Comparison of ENCODE assay signal across 9 mouse cellular contexts in genomic region chr14:121780942-121781531, GRCm38 (mm10). TPM values are rescaled to one million over a fixed set of nuclear protein-coding genes. Genes with fewer than 3 reads are reported as not detected.
DNase-seq lines count a peak whose midpoint lies in the region; ATAC-seq and TF ChIP-seq lines count a peak whose summit lies in the region.
"Had no signal": no experiment of that assay in that cellular context is flagged by ENCODE, and none has a peak within 500 bp of the region (broad histone marks: within the 10 kb centered on the region; RNA-seq: fewer than 3 reads in every experiment).

No protein-coding gene starts in this region.

- TF ChIP-seq CTCF in liver, adult 2 months (IDR thresholded peaks at IDR 0.05; ENCODE audit: low read depth, low read length), result no peak
- TF ChIP-seq CTCF in stomach, postnatal 0 days (IDR thresholded peaks at IDR 0.05; ENCODE audit: low read depth), result no peak

- no peak overlapping the region for H3K9ac ChIP-seq in intestine, embryonic 14.5 days (ENCODE audit: low read length)
- H3K9ac ChIP-seq in liver, adult 2 months (ENCODE audit: low read depth, low read length), result no peak overlapping the region
- H3K9ac ChIP-seq in stomach, postnatal 0 days (ENCODE audit: low read length), result no peak overlapping the region
- H3K9ac ChIP-seq: liver, embryonic 15.5 days had no signal

- DNase-seq in urinary bladder, postnatal 14 days (ENCODE audit: low spot score), result peak; percentile 58
- no peak for DNase-seq in urinary bladder, postnatal 4 days (ENCODE audit: low spot score in 2 of 2)
- peak; percentile 68 for DNase-seq in intestine, embryonic 14.5 days (ENCODE audit: low spot score)
- DNase-seq in liver, adult 2 months (ENCODE audit: extremely low read depth, low read depth, low spot score), result no peak
- DNase-seq in stomach, postnatal 0 days (ENCODE audit: low spot score), result no peak
- DNase-seq in T-cell, adult 2 months (ENCODE audit: low spot score), result no peak
- DNase-seq in right cerebral cortex, adult 2 months (ENCODE audit: low spot score in 2 of 2), result no peak
- DNase-seq in frontal cortex, postnatal 10 days (ENCODE audit: low spot score in 2 of 2), result no peak

- 0 out of 2 replicates have a peak, but pooled peaks cover 2% of the 10 kb centered on the region for H3K79me2 ChIP-seq in liver, adult 2 months (ENCODE audit: control insufficient read depth, insufficient read depth, low read length)

- H3K27me3 ChIP-seq in intestine, embryonic 14.5 days (replicated peaks; ENCODE audit: control insufficient read depth, insufficient read depth, low read length), result no peaks in the 10 kb centered on the region
- H3K27me3 ChIP-seq in liver, adult 2 months (ENCODE audit: control insufficient read depth, insufficient read depth, low read length), result no peaks in the 10 kb centered on the region
- H3K27me3 ChIP-seq in stomach, postnatal 0 days (ENCODE audit: control insufficient read depth, insufficient read depth, low read length), result no peaks in the 10 kb centered on the region
- H3K27me3 ChIP-seq: liver, embryonic 15.5 days had no signal

- WGBS in intestine, embryonic 14.5 days, result 18% methylated on average over 12 of the region's 12 CpGs
- whole genome bisulfite sequencing in liver, adult 2 months, result 77% methylated on average over 12 of the region's 12 CpGs
- WGBS in stomach, postnatal 0 days, result 13% methylated on average over 12 of the region's 12 CpGs

- TF ChIP-seq EP300 in stomach, postnatal 0 days (optimal IDR thresholded peaks at IDR 0.05), result peak; percentile 76

- H3K4me1 ChIP-seq in intestine, embryonic 14.5 days (replicated peaks; ENCODE audit: control insufficient read depth, insufficient read depth, low read length), result peaks cover 51% of the 10 kb centered on the region
- H3K4me1 ChIP-seq in liver, adult 2 months (ENCODE audit: control insufficient read depth, insufficient read depth, low read length), result peaks cover 8% of the 10 kb centered on the region
- H3K4me1 ChIP-seq in stomach, postnatal 0 days (replicated peaks; ENCODE audit: control insufficient read depth, insufficient read depth), result peaks cover 9% of the 10 kb centered on the region

- no peaks in the 10 kb centered on the region for H3K9me3 ChIP-seq in intestine, embryonic 14.5 days (ENCODE audit: control insufficient read depth, low read length)
- no peaks in the 10 kb centered on the region for H3K9me3 ChIP-seq in stomach, postnatal 0 days (ENCODE audit: control insufficient read depth, low read length)
- H3K9me3 ChIP-seq: liver, embryonic 15.5 days had no signal

- no peak overlapping the region for H3K4me3 ChIP-seq in intestine, embryonic 14.5 days (ENCODE audit: low read depth, low read length)
- H3K4me3 ChIP-seq in liver, adult 2 months (ENCODE audit: insufficient read depth, low read depth, low read length), result no peak overlapping the region
- H3K4me3 ChIP-seq in stomach, postnatal 0 days (ENCODE audit: low read depth, low read length), result no peak overlapping the region
- H3K4me3 ChIP-seq: liver, embryonic 15.5 days had no signal

- ATAC-seq in intestine, embryonic 14.5 days (replicated peaks; ENCODE audit: low FRiP score, low TSS enrichment, low read depth), result peak; percentile 69
- peak; percentile 71; the same call in 1 of the 2 replicates for ATAC-seq in stomach, postnatal 0 days (ENCODE audit: low FRiP score, low TSS enrichment)

- TF ChIP-seq POLR2A in liver, adult 2 months (IDR thresholded peaks at IDR 0.05; ENCODE audit: extremely low read depth, insufficient read depth, low read length), result no peak

- H3K4me2 ChIP-seq in intestine, embryonic 14.5 days (ENCODE audit: low read length), result 0 out of 2 replicates have a peak overlapping the region, but pooled peaks have one; percentile 3
- H3K4me2 ChIP-seq in stomach, postnatal 0 days (replicated peaks; ENCODE audit: low read depth), result no peak overlapping the region
- H3K4me2 ChIP-seq: liver, embryonic 15.5 days had no signal

- peak overlapping the region; percentile 94 for H3K27ac ChIP-seq in intestine, embryonic 14.5 days (ENCODE audit: low read depth)
- peak overlapping the region; percentile 52; the same call in 1 of the 2 replicates for H3K27ac ChIP-seq in liver, adult 2 months (replicated peaks; ENCODE audit: insufficient read depth, low read depth, low read length)
- H3K27ac ChIP-seq in stomach, postnatal 0 days (replicated peaks), result peak overlapping the region; percentile 79
- H3K27ac ChIP-seq: liver, embryonic 15.5 days had no signal

- no peaks in the 10 kb centered on the region for H3K36me3 ChIP-seq in intestine, embryonic 14.5 days (ENCODE audit: control insufficient read depth, insufficient read depth, low read length)
- no peaks in the 10 kb centered on the region for H3K36me3 ChIP-seq in liver, adult 2 months (ENCODE audit: control insufficient read depth, insufficient read depth, low read length)
- no peaks in the 10 kb centered on the region; the same call in 1 of the 2 replicates for H3K36me3 ChIP-seq in stomach, postnatal 0 days (ENCODE audit: control insufficient read depth, insufficient read depth, low read length)
- H3K36me3 ChIP-seq: liver, embryonic 15.5 days had no signal

RNA-seq across cellular contexts. Expression of gene Dock9, which starts 16.6 kb away (rescaled TPM):
- 34.8 and 42.7 TPM in 2 replicates for polyA plus RNA-seq in intestine, embryonic 14.5 days (2014; fragmentation: Nextera tagmentation; extraction: Ambion mirVana)
- 11.4 and 12.1 TPM in 2 replicates for total RNA-seq in liver, adult 2 months (2014; rRNA removed)
- 2.8 and 3.8 TPM in 2 replicates for polyA plus RNA-seq in liver, adult 2 months (2012; rRNA removed)
- polyA plus RNA-seq in stomach, postnatal 0 days (2015; fragmentation: Nextera tagmentation; extraction: Ambion mirVana), result 6.4 and 7.3 TPM in 2 replicates

Comparison
In these comparisons a context has a peak if more than half of its experiments do, and no peak if none do; other contexts are left out.
1. DNase-seq: peak in urinary bladder, postnatal 14 days (single experiment) and intestine, embryonic 14.5 days (single experiment); none in urinary bladder, postnatal 4 days (0 of 2), liver, adult 2 months (single experiment), stomach, postnatal 0 days (single experiment), T-cell, adult 2 months (single experiment), right cerebral cortex, adult 2 months (0 of 2) and frontal cortex, postnatal 10 days (0 of 2).
2. Peak in every context shown above with its lines, with median percentiles within 50 percentile points of each other: H3K27ac ChIP-seq.